Mouse (Mus musculus) heart, embryonic 13.5 days (tissue): ENCODE measurements around the gene Nedd4. TPM values are rescaled to one million over a fixed set of nuclear protein-coding genes. Genes with fewer than 3 reads are reported as not detected.

Source experiments
- ATAC-seq: fragments of 200-750 bp; cut with Nextera tagmentation; 2 replicates; pipeline ENCODE4 v1.8.0; 2017; ENCODE audit warnings: moderate TSS enrichment; ENCODE audit not compliant: insufficient number of reproducible peaks, low FRiP score, low TSS enrichment; ENCODE audit errors: extremely low read depth
- H3K27ac ChIP-seq: fragments of 300-500 bp; sonication (generic); replicated peaks from 2 replicates; pipeline ENCODE4 v1.5.1; 2015; ENCODE audit warnings: moderate library complexity, mild to moderate bottlenecking, inconsistent platforms
- H3K27me3 ChIP-seq: fragments of 300-500 bp; sonication (generic); replicated peaks from 2 replicates; pipeline ENCODE4 v1.6.1; 2015; ENCODE audit warnings: mild to moderate bottlenecking, inconsistent platforms
- H3K36me3 ChIP-seq: fragments of 300-500 bp; sonication (generic); 2 replicates; pipeline ENCODE4 v1.6.1; 2015; ENCODE audit warnings: mild to moderate bottlenecking, inconsistent platforms
- H3K4me1 ChIP-seq: fragments of 300-500 bp; sonication (generic); 2 replicates; pipeline ENCODE4 v1.6.1; 2015; ENCODE audit warnings: inconsistent platforms
- H3K4me2 ChIP-seq: fragments of 300-500 bp; sonication (generic); 2 replicates; pipeline ENCODE4 v1.6.1; 2015; ENCODE audit warnings: inconsistent platforms, mild to moderate bottlenecking, moderate library complexity
- H3K4me3 ChIP-seq: fragments of 300-500 bp; sonication (generic); 2 replicates; pipeline ENCODE4 v1.5.1; 2015; ENCODE audit warnings: moderate library complexity, mild to moderate bottlenecking, inconsistent platforms
- H3K9ac ChIP-seq: fragments of 300-500 bp; sonication (generic); 2 replicates; pipeline ENCODE4 v1.6.1; 2015; ENCODE audit warnings: inconsistent platforms, mild to moderate bottlenecking, moderate library complexity
- H3K9me3 ChIP-seq: fragments of 300-500 bp; sonication (generic); 2 replicates; pipeline ENCODE4 v1.6.1; 2016; ENCODE audit warnings: inconsistent platforms
- WGBS: fragments of 180-500 bp; shearing (Covaris S2); methylation state at CpG from one replicate; pipeline ENCODE4 v1.1.7; 2015; ENCODE audit warnings: mixed read lengths; 5-methylcytosine and 5-hydroxymethylcytosine counted together
- polyA plus RNA-seq: library from polyadenylated mRNA; unstranded; fragments of >200 nt; fragmentation: Nextera tagmentation; extraction: Ambion mirVana; gene quantifications from 2 replicates; pipeline ENCODE4 v1.2.1, GENCODE M21; 2015

Nedd4 gene
- polyA plus RNA-seq, 1 experiment from 2014 or later, result 468 TPM

DNA sequence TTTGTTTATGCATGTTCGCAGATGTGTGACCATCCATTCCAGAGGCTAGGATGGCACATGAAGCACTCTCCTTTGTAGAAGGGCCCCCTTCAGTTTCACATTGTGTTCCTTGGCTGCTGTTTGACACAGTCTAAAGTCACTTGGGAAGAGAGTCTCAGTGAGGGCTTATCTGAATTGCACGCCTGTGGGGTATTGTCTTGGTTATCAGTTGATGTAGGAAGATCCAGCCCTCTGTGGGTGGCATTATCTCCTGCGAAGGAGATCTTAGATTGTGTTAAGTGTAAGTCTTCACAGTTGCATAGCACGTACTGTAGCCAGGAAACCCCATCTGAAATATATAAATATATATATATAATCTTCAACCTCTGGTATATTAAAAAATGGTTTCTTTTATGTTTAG, 23.1 kb downstream of the Nedd4 start:
- Histone ChIP-seq H3K4me2 (no peak overlapping the region), H3K36me3 (peaks cover 94% of the 10 kb centered on the region), H3K9ac (no peak overlapping the region), H3K27ac (peak overlapping the region; percentile 40; the same call in 1 of the 2 replicates), H3K9me3 (no peaks in the 10 kb centered on the region), H3K4me3 (no peak overlapping the region), H3K4me1 (peaks cover 63% of the 10 kb centered on the region), H3K27me3 (no peaks in the 10 kb centered on the region)
- WGBS, result 67% methylated on average over 4 of the region's 4 CpGs
- no peak for ATAC-seq

DNA sequence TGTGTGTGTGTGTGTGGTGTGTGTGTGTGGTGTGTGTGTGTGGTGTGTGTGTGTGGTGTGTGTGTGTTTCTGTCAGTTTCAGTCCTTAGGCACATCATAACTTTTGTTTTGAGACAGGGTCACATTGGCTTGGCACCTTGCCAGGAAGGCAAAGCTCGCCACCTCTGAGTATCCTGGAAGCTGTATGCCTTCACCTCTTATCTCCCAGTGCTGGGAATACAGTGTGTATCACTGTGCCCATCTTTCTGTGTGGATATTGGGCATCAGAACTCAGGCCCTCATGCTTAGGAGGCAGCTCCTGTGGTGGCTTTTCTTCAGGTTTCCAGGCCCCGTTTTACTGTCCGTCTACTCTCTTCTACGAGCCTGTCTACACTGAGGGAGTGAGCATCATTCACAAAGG, 24.4 kb downstream of the Nedd4 start:
- no peak for ATAC-seq
- no peak overlapping the region for H3K9ac ChIP-seq

DNA sequence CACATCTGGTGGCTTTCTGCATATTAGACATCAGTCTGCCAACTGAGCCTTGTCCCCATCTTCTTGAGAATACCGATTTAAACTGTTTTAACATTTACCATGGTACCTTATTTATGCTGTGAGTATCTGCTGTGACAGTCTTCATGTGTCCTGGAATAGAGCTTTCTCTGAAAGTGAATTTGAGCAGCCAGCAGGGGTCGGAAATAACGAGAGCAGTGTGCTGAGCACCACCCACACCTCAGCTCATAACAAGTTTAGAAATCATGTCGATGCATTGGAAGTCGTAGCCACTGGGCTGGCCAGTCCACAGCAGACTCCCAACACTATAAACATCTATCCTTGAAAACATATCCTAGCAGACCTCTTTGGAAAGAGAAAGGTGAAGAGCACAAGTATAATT, 27.4 kb downstream of the Nedd4 start:
- peaks cover 98% of the 10 kb centered on the region for H3K36me3 ChIP-seq
- no peaks in the 10 kb centered on the region for H3K9me3 ChIP-seq
- no peak overlapping the region for H3K27ac ChIP-seq
- H3K27me3 ChIP-seq, result no peaks in the 10 kb centered on the region
- peaks cover 83% of the 10 kb centered on the region for H3K4me1 ChIP-seq
- WGBS, result 65% methylated on average over 5 of the region's 5 CpGs
- ATAC-seq, result no peak
- no peak overlapping the region for H3K9ac ChIP-seq
- no peak overlapping the region for H3K4me2 ChIP-seq
- no peak overlapping the region for H3K4me3 ChIP-seq

More for the DNA sequence above, 24.4 kb downstream of the Nedd4 start:
- H3K9me3 ChIP-seq, result no peaks in the 10 kb centered on the region
- WGBS, result 45% methylated on average over 4 of the region's 4 CpGs
- no peaks in the 10 kb centered on the region for H3K27me3 ChIP-seq
- no peak overlapping the region for H3K4me3 ChIP-seq
- H3K27ac ChIP-seq, result peak overlapping the region; percentile 65
- H3K36me3 ChIP-seq, result peaks cover 97% of the 10 kb centered on the region
- peaks cover 68% of the 10 kb centered on the region for H3K4me1 ChIP-seq
- H3K4me2 ChIP-seq, result no peak overlapping the region

DNA sequence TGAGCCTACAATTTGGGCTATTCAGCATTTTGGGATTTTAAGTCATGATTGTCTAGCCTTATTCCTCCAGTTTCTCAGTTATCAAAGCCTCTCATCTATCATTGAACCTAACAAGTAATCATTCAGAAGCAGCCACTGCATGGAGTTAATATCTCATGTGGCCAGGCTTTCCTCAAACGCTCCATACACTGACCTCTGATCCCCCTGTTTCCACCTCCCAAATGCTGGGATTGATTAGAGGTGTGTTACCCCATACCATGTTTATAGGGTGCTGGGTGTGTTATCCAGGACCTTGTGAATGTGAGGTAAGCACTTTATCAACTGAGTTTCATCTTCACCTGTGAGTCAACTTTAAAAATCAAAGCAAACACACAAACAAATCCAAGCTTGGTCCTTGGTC, 28.7 kb downstream of the Nedd4 start:
- Histone ChIP-seq H3K9me3 (no peaks in the 10 kb centered on the region), H3K4me1 (peaks cover 82% of the 10 kb centered on the region), H3K4me3 (no peak overlapping the region), H3K27me3 (no peaks in the 10 kb centered on the region), H3K36me3 (peaks cover 95% of the 10 kb centered on the region), H3K9ac (no peak overlapping the region), H3K4me2 (no peak overlapping the region), H3K27ac (no peak overlapping the region)
- no peak for ATAC-seq
- WGBS, result 67% methylated on average over 1 of the region's 1 CpGs

DNA sequence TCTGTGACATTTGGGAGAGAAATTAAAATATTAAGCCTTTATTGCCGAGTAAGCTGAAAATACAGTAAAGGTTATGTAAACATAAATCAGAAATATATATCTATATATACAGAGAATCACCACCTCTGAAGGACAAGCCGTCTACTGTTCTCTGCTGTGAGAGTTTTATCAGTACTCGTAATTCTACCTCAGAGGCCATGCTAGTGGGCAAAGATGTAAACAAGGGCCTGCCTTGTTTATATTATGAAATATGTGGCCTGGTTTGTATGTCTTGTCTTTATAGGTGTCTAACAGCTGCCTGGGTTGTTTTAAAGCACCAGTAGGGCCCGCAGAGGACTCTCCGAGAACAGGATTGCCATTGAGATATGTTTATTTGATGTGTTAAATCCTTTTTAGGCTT, 29.8 kb downstream of the Nedd4 start:
- H3K27ac ChIP-seq, result 0 out of 2 replicates have a peak overlapping the region, but pooled peaks have one; percentile 2
- H3K9ac ChIP-seq, result no peak overlapping the region
- peaks cover 93% of the 10 kb centered on the region for H3K36me3 ChIP-seq
- H3K4me3 ChIP-seq, result no peak overlapping the region
- no peak for ATAC-seq
- no peak overlapping the region for H3K4me2 ChIP-seq
- peaks cover 81% of the 10 kb centered on the region for H3K4me1 ChIP-seq
- H3K9me3 ChIP-seq, result no peaks in the 10 kb centered on the region
- H3K27me3 ChIP-seq, result no peaks in the 10 kb centered on the region
- 70% methylated on average over 5 of the region's 5 CpGs for WGBS

DNA sequence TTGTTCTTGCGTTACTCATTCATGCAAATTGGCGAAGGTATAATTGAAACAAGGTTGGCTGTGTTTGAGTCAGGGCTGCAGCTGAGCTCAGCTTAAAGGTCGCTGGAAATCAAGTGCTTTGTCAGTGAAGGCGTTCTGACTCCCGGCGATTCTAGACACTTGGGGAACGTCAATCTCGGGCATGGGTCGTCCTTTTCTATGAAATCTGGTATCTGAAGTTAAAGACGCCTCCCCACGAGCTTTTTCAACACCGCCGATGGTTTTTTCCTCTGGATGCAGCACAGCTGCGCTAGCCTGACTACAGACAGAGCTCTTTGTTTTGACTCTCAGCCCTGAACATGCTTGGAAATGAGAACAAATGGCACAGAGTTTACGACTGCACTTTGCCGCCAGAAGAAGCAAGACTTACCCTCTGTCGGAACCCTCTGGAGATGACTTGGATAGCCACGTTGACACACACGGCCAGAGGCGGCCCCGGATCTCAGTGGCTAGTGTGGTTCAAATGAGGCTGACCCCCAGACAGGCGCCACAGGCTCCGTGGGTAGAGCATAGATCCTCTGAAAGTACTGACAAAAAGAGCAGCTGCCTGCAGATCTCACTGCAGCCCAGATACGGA, 31.0 kb downstream of the Nedd4 start:
- WGBS, result 61% methylated on average over 24 of the region's 24 CpGs
- Histone ChIP-seq H3K9me3 (no peaks in the 10 kb centered on the region), H3K36me3 (peaks cover 91% of the 10 kb centered on the region), H3K27me3 (no peaks in the 10 kb centered on the region), H3K27ac (peak overlapping the region; percentile 36; the same call in 1 of the 2 replicates), H3K9ac (peak overlapping the region; percentile 6; the same call in 1 of the 2 replicates), H3K4me3 (no peak overlapping the region), H3K4me1 (peaks cover 81% of the 10 kb centered on the region), H3K4me2 (no peak overlapping the region)
- ATAC-seq, result no peak; the same call in 1 of the 2 replicates

DNA sequence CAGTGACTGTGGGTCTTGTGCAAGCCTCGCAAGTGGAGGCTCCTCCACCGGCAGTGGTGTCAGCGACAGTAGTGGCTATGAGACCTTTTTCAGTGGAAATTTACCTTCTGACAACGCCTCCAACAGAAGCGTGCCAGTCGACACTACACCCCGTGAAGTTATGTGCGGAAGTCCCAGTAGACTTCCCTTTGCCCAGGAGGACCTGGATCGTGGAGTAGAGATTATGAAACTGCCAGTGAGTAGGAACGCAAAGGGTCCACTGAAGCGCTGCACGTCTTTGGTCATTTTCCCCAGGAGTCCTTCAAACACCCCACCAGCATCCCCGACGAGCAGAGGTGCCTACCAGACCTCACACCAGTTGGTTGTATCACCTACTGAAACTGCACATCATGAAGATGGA, 31.7 kb downstream of the Nedd4 start:
- ATAC-seq, result no peak
- 77% methylated on average over 14 of the region's 14 CpGs for WGBS
- Histone ChIP-seq H3K27me3 (no peaks in the 10 kb centered on the region), H3K4me3 (no peak overlapping the region), H3K27ac (no peak overlapping the region), H3K36me3 (peaks cover 91% of the 10 kb centered on the region), H3K4me2 (no peak overlapping the region), H3K9ac (no peak overlapping the region), H3K4me1 (peaks cover 84% of the 10 kb centered on the region), H3K9me3 (no peaks in the 10 kb centered on the region)

DNA sequence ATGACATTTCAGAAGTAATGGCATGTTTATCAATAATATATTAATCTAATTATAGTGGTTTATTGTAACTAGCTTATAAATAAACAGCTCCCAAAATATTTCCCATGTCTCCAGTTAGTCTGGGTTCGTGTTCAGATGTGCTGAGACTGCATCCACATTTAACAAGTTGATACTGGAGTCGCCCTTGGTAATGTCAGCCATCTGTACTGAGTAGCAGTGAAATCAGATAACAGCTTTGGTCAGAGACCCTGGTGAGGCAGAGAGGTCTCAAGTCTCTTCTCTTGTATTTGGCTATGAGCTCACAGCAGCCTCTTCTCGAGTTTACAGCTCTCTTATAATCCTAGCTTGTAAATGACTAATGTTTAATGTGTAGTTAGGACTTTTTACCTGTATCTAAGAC, 34.4 kb downstream of the Nedd4 start:
- no peak for ATAC-seq
- Histone ChIP-seq H3K4me1 (peaks cover 90% of the 10 kb centered on the region), H3K9ac (no peak overlapping the region), H3K9me3 (no peaks in the 10 kb centered on the region), H3K27ac (no peak overlapping the region), H3K4me3 (no peak overlapping the region), H3K27me3 (no peaks in the 10 kb centered on the region), H3K4me2 (no peak overlapping the region), H3K36me3 (peaks cover 91% of the 10 kb centered on the region)
- 34% methylated on average over 3 of the region's 3 CpGs for WGBS

DNA sequence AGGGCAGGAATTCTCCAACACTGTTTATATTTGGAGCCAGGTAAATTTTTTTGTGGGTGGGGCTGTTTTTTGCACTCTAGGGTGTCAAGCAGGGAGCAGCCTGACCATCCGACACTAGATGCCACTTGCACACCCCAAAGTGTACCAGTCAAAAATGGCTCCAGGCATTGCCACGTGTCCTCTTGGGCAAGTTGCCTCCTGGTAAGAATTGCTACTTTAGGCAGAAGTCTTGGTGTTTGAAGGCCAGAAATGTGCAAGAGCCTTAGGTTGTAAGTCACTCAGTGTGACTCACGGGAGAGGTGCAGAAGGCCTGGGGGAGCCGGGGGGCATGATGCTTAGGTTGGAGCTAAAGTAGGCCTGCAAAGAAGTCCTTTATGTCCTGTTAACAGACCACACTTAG, 35.6 kb downstream of the Nedd4 start:
- Histone ChIP-seq H3K9ac (0 out of 2 replicates have a peak overlapping the region, but pooled peaks have one; percentile 5), H3K27me3 (no peaks in the 10 kb centered on the region), H3K27ac (0 out of 2 replicates have a peak overlapping the region, but pooled peaks have one; percentile 1), H3K4me1 (peaks cover 91% of the 10 kb centered on the region), H3K4me2 (no peak overlapping the region), H3K36me3 (peaks cover 92% of the 10 kb centered on the region), H3K9me3 (no peaks in the 10 kb centered on the region), H3K4me3 (no peak overlapping the region)
- WGBS, result 80% methylated on average over 4 of the region's 4 CpGs
- no peak for ATAC-seq

DNA sequence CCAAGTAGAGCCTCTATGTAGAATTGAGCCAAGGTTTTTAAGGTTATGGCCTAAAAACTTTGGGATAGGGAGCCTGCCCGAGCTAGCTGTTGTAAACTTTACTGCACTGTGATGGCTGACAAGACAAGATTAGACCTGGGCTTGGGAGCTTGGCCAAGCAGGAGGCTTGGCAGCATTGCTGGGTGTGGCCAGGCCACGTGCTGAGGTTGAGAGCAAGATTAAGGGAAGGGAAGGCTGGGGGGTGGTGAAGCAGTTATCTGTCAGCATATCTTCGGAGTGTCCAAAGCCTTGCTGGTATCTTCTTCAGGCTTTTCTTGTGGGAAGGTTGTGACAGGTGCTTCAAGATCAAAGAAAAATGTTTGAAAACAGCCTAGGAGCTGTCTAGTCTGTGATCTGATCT, 37.6 kb downstream of the Nedd4 start:
- Histone ChIP-seq H3K27me3 (no peaks in the 10 kb centered on the region), H3K36me3 (peaks cover 90% of the 10 kb centered on the region), H3K4me1 (peaks cover 77% of the 10 kb centered on the region), H3K4me2 (no peak overlapping the region), H3K9me3 (no peaks in the 10 kb centered on the region), H3K9ac (no peak overlapping the region), H3K27ac (peak overlapping the region; percentile 44), H3K4me3 (no peak overlapping the region)
- 19% methylated on average over 3 of the region's 3 CpGs for WGBS
- 0 out of 2 replicates have a peak, but pooled peaks have one; percentile 53 for ATAC-seq

DNA sequence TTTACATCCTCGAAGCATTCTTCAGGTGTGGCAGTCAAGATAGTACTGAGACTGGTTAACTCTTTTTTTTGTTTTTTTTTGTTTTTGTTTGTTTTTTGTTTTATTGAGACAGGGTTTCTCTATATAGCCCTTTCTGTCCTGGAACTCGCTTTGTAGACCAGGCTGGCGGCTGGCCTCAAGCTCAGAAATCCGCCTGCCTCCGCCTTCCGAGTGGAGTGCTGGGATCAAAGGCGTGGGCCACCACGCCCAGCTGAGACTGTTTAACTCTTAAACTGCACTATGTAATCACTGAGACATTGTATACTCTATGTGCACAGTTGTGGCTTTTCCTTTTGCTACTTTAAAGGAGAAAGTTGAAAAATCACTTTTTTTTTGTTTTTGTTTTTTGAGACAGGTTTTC, 39.3 kb downstream of the Nedd4 start:
- Histone ChIP-seq H3K9me3 (no peaks in the 10 kb centered on the region), H3K36me3 (peaks cover 94% of the 10 kb centered on the region), H3K9ac (no peak overlapping the region), H3K4me1 (peaks cover 67% of the 10 kb centered on the region), H3K4me2 (no peak overlapping the region), H3K27ac (0 out of 2 replicates have a peak overlapping the region, but pooled peaks have one; percentile 6), H3K27me3 (no peaks in the 10 kb centered on the region), H3K4me3 (no peak overlapping the region)
- WGBS, result 59% methylated on average over 8 of the region's 8 CpGs
- no peak for ATAC-seq

DNA sequence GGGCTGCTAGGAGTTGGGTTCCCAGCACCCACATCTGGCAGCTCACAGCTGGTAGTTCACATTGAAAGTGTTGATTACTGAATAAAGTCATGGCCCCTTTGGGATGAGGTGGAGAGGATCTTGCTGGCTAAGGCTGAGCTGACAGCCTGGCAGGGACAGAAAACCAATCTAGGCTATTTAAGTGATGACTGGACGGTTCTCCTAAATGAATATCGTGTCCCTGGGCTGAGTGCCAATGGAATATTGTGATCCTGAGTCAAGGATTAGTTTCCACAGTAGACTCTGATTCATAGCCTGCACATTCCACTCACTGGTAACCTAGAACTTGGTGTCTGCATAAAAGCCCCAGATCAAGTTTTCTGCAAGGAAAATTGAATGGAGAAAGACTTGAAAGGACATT, 39.9 kb downstream of the Nedd4 start:
- WGBS, result 9% methylated on average over 2 of the region's 2 CpGs
- Histone ChIP-seq H3K9me3 (no peaks in the 10 kb centered on the region), H3K27me3 (no peaks in the 10 kb centered on the region), H3K36me3 (peaks cover 94% of the 10 kb centered on the region), H3K27ac (peak overlapping the region; percentile 6; the same call in 1 of the 2 replicates), H3K4me3 (no peak overlapping the region), H3K9ac (no peak overlapping the region), H3K4me2 (no peak overlapping the region), H3K4me1 (peaks cover 66% of the 10 kb centered on the region)
- ATAC-seq, result no peak
